Mouse (Mus musculus) right cerebral cortex, adult 18-20 months (tissue): ENCODE data around the gene Mga.
A peak's percentile ranks its signal among the peaks of the same experiment; 100 is the strongest.

Experiments
- DNase-seq: peaks from one replicate; pipeline ENCODE4 v3.0.0; 2022; ENCODE audit warnings: mixed read lengths

Mga gene

DNA sequence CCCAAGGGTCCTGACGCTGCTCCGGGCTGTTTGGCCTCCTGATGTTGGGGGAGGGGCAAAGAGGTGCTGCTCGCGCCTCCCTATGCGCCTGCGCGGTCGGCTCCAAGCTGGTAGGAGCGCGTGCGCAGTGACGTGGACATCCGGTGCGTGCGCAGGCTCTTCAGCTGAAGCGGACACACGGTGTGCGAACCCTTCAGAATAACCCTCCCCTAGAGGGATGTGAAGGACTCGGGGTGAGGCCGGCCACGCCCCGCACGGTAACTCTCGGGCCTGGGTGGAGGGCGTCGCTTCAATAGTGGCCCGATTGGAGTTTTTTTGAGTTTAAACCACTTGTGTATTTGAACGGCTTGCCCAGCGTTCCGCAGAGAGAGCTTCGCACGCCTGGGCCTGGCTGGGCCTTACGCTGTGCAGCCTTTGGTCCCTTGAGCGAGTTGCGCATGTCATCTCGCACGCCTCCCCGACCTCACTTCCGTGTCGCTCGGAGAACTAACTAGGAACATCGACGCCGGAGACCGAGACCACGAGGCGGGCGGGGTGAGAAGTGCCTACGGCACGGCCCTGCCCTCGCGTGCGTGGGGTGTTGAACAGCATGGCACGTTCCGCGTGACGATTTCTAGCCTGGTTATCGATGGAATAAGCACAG lies at the start of gene Mga:
TSS of gene Mga (plus strand) at position 139 of the 643 bp plus-strand sequence.
- DNase-seq = peak; percentile 93

DNA sequence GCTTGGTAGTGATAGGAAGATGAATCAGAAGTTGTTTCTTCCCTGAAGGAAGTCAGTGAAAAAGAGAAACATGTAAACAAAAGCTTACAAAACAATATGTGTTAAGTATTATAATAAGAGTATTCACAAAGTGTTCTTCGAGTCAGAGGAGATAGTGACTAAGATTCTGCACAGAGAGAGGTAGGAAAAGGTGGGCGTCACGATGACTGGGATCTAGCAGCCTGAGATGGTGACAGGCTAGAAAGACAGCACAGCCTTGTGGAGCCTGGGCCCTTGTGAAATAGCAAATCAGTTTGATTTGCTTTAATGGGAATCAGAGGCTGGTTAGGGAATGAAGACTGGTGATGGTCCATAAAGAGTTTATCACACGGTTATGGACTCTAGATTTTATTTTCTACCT lies 43.2 kb upstream of the Mga start:
- peak; percentile 43 for DNase-seq

DNA sequence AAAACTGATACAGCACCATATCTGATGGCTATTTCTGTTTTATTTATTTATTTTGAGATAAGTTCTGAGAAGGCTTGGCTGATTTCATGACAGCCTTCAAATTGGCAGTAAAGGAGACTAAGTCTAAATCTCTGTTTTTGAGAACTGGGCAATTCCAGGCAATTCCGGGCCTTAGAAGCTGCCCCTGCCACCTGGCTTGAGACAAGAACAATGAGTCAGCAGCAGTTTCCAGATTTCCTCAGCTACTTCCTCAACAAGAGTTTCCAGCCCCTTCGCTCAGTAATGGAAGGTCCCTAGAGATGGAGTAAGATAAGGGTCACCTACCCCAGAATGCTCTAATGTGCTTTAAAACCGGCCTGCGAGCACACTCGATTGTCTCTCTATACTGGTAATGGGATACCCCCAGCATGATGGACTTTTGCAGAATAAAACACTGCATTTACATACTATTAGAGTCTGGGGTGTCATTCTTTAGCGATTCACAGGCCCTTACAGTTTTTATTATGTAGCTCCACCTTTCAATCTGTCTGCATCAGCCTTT lies 41.6 kb upstream of the Mga start:
- no peak for DNase-seq

DNA sequence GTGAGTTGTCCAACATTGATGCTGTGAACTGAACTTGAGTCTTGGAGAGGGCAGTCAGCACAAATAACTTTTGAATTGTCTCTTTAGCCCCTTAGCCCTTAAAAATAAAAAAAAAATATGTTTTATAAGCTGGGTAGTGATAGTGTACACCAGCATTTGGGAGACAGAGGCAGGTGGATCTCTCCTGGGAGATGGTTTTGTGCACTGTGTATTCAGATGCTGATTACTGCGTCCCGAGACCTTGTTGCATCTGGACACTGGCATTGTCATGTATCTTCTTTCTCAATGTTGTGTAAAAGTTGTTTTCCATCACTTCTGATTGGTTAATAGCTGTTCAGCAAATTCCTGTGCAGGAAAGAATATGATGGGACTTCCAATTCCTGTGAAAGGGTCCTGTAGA lies 39.7 kb upstream of the Mga start:
- no peak for DNase-seq

DNA sequence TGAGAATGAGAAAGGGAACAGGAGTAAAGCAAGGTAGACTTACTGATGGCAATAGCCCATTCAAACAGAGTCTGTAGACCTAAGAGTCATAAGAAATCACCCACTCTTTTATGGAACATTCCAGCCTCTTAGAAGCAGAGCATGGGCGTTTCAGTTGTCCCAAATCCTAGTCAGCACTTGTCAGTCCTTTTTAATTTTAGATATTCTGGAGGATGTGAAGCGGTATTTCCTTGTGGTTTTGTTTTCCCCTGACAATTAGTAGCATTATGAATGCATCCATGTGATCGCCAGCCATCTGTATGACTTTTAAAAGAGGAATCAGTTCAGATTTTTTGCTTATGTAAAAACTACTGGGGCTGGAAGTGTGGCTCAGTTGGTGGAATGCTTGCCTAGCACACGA lies 32.5 kb upstream of the Mga start:
- DNase-seq = peak; percentile 25

DNA sequence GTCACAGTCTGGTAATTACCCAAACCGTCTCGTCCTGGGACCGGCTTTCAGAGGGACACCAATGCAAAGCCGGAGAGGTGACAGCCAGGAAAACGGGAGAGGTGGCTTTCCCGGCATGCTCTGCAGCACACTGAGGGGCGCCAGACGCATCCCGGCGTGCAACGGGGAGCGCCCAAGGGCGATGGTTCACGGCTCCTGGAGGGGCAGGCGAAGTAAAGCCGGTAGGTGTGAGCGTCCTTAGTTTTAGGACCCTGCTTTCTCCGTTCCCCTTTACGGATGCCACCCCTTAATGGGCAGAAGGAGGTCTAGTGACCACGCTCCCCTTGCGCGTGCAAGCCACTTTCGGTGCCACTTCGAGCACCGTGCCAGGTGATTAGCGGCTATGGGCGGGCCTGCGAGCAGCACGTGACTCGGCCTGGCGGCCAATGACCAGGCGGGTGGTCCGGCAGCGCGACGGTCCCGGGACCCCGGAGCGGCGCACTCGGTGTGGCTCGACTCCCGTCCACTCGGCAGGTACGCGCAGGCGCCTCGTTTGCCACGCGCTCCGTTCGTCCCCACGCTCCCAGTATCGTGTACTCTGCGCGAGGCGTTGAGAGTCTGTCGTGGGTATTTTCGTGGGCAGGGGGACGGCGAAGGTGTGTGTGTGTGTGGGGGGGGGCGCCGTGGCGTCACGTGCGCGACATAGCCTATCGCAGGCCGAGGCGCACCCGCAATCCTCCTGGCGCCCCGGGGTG lies 24.5 kb upstream of the Mga start:
- peak; percentile 71 for DNase-seq

DNA sequence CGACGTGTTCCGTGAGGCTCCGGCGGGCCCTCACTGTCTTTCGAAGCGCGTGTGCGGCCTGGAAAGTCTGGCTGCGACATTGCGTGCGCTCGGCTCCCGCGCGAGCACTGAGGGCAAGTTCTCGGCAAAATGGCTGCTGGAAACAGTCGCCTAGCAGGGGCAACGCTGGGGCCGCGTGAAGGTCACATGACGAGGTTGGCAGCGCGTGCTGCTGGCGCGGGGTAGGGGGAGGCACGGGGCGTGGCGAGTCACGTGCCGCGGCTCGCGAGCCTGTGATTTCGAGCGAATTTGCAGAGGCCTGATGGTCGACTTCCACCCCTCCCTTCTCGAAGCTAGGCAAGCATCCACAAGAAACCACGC lies 23.9 kb upstream of the Mga start:
- peak; percentile 88 for DNase-seq

DNA sequence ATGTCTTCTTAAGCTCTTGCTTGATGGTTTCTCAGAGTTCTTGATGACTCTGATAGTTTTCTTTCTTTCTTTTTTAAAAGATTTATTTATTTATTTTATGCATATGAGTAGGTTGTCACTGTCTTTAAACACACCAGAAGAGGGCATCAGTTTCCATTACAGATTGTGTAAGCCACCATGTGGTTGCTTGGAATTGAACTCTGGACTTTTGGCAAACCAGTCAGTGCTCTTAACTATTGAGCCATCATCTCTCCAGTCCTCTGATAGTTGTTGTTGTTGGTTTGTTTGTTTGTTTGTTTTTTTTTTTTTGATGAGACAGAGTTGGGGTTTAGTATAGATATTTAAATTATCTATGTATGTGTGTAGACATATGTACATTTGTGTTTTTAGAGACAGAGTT lies 21.0 kb upstream of the Mga start:
- no peak for DNase-seq

DNA sequence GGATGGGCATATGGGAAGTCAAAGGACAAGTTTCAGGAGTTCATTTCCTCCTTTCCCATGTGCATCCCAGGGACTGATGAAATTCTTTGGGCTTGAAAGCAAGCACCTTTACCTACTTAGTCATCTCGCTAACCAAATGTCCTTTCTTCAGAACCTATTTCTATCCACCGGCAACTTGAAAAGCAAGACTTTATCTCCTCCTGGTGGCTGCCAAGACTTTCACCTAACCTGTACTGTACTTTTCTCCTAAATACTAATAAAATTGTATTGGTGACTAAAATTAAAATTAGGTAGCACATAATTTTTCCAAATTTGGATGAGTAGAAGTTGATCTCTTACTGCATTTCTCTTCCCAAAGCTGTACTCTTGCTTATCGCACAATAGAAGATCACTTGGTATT lies 9.8 kb upstream of the Mga start:
- DNase-seq = no peak

DNA sequence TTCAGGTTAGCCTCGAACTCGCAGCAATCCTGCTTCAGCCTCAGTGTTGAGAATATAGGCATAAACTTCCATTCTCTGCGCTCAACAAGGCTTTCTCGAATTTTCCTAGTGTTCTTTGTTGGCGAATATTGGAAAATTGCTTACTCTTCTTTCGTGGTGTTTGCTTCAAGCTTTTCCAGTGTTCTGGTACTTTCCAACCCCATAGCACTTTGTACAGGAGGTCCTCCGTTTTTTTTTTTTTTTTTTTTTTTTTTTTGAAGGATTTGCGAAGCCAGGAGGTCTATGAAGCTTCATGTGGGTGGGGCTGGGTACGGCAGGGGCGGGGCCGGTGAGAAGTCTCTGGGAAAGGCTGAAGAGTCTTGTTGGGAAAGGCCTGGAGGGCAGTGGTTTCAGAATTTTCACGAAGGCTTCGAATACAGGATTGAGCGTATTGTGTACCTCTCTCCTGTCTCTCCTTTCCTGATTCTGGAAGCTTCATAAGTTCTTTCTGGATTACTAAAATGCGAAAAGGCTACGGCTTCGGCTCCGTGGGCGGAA lies 407 bp upstream of the Mga start:
- no peak for DNase-seq

DNA sequence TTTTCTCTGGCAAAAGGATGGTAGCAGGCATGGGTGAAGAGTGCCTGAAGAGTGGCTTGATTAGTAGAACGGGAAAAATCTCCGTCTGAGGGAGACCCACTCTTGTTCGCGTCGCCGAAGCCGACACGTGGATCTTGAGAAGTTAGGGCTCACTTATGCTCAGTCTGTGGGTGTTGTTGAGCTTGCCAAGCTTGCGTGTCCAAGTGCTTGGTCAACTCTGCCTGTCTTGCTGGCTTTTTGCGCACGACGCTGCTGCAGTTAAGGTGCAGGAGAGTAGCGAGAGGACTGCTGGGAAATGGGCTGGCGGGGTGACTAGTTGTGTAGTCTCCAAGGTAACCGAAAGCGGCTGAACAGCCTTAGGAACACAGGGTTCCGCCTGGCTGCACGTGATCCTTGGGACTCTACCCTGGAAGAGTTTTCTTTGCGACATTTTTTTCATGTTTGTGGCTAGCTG lies 1.1 kb downstream of the Mga start:
- peak; percentile 54 for DNase-seq

DNA sequence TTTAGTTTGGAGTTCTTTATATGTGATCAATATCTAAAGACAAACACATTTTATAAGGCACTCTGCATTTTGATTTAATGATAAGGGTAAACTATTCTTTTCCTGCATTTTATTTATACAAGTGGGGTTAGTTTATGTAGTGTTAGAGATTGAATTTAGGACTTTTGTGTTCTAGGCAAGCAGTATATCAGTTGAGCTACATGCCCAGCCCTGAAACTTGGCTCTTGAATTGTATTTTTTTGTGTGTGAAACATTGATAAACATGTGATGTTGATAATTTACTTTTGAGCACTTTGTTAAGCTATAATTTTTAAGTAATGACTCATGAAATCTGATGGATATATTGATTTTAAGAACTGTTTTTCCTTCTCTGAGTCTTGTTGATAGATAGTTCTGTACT lies 19.0 kb downstream of the Mga start:
- DNase-seq = no peak

DNA sequence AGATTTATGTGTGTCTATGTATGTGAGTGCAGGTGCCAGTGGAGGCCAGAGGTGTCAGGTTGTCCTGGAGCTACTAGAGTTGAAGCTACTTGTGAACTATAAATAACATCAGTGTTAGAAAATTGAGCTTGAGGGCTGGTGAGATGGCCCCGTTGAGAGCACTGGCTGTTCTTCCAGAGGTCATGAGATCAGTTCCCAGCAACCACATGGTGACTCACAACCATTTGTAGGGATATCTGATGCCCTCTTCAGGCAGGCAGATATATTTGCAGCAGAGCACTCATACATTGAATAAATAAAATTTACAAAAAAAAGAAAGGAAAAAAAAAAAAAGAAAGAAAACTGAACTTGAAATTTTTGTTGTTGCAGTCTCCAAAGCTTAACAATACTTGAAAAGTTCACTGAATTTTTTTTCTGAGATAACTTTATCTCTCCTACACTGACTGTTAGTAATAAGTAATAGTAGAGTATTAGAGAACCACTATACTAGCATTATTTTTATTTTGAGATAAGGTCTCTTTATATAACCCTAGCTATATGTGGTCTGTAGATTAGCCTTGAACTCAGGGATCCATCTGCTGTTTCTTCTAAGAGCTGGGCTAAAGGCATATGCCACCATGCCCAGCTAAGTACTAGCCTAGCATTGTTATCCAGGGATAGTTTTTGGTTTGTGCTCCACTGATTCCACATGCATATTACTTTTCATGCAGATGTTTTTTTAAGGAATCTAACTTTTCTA lies 20.8 kb downstream of the Mga start:
- DNase-seq = no peak

DNA sequence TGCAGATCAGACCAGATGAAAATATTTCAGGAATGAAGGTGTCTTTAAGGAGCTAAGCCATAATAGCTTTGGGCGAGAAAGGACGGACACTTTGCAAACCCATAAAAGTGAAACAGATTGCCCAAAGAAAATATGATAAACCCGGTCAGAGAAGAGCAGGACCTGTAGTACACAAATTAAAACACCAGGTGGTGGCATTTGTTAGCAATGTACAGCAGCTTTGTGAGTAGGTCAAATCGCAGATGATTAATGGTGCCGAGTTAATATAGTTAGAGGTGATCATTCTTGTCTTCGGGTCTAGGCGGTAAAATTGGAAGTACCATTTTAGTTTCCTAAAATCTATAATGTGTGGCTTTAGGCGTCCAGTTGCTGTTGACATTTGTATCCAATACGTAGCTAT lies 73.5 kb downstream of the Mga start:
- DNase-seq = peak; percentile 35

DNA sequence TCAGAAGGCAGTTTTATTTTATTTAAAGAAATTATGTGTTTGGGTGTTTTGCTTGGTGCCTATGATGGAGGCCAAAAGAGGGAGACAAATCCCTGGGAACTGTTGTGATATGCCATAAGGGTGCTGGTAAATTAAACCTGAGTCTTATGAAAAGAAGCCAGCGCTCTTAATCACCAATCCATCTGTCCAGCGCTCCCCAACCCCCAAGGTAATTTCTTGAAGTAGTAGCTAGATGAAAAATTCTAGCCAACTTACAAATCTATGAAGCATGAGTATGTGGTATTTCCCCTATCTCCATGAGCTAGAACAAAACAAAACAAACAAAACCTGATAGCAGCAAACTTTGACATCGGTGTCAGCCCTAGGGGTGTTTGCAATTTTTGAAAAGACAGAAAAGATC lies 74.3 kb downstream of the Mga start:
- no peak for DNase-seq

DNA sequence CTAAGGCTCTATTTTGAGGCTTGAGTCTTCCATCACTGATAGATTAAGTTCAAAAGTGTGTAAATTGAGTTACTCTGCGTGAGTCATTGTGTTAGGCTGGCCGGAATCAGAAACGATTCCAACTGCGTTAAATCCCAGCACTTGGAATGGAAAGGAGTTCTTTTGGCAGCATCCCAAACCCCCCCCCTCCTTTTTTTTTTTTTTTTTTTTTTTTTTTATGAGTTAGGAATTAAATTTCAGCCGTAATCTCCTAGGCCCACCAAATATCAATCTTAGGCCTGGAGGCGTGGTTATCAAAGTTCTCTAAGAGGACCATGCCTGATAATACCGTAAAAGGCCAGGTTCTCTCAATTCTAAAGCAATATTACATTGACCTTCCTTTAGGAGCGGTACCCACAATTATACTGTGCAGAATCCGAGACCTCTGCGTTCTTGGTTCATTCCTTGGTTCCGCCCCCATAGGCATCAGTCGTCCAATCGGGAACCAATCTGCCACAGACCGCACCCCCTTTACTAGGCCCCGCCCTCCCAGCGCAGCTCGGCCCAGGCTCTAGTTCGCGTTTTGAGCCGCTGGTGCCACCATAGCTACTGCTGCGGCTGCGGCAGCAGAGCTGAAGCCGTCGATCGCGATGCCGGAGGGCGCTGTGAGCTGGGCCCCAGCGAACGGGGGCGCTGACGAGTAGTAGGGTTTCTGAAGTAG lies 75.0 kb downstream of the Mga start:
- peak; percentile 97 for DNase-seq

DNA sequence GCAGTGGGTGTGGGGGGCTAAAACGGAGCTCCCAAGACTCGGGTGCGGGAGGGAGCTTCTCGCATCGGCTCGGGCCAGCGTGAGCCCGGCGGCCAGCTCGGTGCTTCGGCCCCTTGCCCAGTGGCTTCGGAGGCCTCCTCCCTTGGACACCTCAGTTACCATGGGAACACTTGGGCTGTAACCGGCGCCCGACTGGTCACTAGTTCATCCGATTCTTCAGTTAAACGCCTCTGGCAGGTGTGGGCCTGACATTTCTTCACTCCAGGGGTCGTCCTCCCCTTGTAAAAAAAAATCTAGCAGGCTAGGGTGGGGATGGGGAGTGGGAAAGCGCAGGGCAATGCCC lies 75.5 kb downstream of the Mga start, which contains the start of gene Mapkbp1:
TSS of gene Mapkbp1 (plus strand) at position 163 of the 343 bp plus-strand sequence.
- DNase-seq = no peak

DNA sequence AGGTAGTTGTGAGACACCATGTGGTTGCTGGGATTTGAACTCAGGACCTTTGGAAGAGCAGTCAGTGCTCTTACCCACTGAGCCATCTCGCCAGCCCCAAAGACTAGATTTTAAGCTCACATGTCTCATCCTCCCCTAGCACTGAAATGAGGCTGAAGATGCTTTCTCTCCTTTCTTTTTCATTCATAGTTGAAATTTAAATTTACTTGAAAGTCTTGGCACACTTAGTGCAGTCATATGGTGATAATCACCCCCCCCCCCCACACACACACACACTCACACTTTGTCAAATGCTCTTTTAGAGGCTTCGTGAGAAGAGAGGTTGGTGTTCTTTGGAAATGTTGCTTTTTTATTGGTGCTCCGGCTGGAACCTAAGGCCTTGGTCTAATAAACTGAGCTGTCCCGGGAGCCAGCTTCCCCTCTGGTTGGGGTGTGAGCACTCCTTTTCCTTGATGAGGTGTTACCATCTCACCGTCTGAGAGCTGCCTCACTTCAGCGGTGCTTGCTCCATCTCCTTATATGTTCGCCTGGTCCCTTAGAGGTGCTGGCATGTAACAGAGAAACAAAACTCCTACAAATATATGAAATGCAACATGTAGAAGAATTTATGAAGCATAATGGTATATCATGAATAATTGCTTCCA lies 83.4 kb downstream of the Mga start:
- no peak for DNase-seq

DNA sequence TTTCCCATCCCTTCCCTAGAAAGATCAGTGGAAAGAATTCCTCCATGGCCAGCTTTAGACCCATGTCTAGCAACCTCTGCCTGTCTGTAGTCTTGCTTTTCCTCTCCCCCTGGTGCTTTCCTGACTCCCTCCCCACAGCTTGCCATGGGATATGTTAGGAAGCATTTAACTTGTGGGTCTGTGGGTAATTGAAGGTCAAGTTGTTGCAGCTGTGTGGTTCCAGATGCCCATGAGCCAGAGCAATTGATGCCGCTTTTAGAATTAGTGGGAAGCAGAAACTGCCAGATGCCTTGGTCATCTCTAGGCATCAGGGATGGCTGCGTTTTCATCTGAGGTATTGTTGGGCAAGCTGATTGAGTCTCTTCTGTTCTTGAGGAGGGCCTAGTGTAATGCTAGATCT lies 84.6 kb downstream of the Mga start:
- DNase-seq = no peak

DNA sequence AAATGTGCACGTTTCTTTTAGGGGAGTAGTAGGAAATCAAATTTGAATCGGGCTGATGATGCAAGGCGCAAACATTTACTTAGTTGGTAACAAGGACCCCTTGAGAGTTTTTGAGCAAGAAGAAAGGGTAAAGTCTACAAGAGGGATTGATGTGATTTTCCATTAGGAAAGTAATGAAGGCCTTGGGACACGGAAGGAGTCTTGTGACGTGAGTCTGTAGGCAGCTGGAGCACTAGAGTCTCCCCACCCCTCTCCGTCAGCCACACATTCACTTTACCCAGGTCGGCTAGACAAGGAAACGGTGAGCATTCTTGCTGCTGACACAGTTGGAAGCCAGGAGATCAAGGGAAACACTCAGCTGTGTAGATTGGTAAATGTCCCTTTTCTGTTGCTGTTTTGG lies 88.8 kb downstream of the Mga start:
- DNase-seq = no peak

DNA sequence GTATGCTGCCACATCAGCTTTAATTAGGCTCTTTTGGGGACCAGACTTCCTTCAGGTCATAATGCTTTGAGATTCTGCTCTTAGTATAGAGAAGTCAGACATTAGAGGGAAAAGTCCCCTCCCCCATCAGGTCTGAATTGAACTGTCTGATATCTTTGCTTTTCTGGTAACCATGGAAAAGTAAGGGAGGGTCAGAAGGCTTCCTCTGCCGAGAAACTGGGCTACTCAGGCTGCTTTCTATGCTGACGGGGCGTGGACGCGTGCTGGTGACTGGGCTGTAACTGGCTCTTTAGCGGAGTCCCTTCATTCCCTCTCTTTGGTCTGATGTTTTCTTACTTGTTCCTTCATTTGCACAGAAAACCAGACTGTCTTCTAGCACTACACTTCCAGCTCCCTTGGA lies 89.3 kb downstream of the Mga start:
- DNase-seq = no peak

DNA sequence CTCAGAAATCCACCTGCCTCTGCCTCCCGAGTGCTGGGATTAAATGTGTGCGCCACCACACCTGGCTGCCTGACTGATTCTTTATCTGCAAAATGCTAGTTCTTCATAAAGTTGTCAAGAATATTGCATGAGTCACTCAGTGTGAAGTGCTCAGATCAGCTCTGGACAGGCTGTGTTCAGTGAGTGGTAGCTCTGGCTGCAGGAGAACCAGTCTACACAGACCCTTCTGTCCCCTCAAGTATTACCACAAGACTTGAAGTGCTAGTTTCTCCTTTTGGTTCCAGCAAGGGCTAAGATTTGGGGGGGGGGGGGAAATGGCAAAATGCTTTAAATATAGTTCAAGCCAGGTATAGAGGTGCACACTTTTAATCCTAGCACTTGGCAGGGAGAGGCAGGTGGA lies 90.4 kb downstream of the Mga start:
- DNase-seq = no peak
